Mouse (Mus musculus) heart, embryonic 10.5 days (tissue): ENCODE results near the gene Hist1h2ae. TPM values are rescaled to one million over a fixed set of nuclear protein-coding genes. Genes with fewer than 3 reads are reported as not detected.
"Not testable (repeated sequence)": the region's sequence is repeated elsewhere in the genome, so short reads cannot be mapped to it uniquely, and the experiment has no call there.

Experiments
- DNase-seq: peaks from one replicate; pipeline ENCODE4 v3.0.0-alpha.2; 2017; ENCODE audit warnings: low spot score
- H3K27ac ChIP-seq: fragments of 300-500 bp; sonication (generic); 2 replicates; pipeline ENCODE4 v1.5.1; 2016; ENCODE audit warnings: mild to moderate bottlenecking
- H3K27me3 ChIP-seq: fragments of 300-500 bp; sonication (generic); 2 replicates; pipeline ENCODE4 v1.6.1; 2016; ENCODE audit warnings: mild to moderate bottlenecking; ENCODE audit not compliant: poor library complexity, insufficient read depth, severe bottlenecking
- H3K36me3 ChIP-seq: fragments of 300-500 bp; sonication (generic); 2 replicates; pipeline ENCODE4 v1.6.1; 2016; ENCODE audit warnings: mild to moderate bottlenecking, moderate library complexity
- H3K4me1 ChIP-seq: fragments of 300-500 bp; sonication (generic); 2 replicates; pipeline ENCODE4 v1.6.1; 2016; ENCODE audit warnings: mild to moderate bottlenecking
- H3K4me3 ChIP-seq: fragments of 300-500 bp; sonication (generic); 2 replicates; pipeline ENCODE4 v1.5.1; 2016; ENCODE audit warnings: mild to moderate bottlenecking, moderate library complexity
- H3K9me3 ChIP-seq: fragments of 300-500 bp; sonication (generic); 2 replicates; pipeline ENCODE4 v1.6.1; 2016; ENCODE audit warnings: mild to moderate bottlenecking, moderate library complexity
- WGBS: fragments of 180-500 bp; shearing (Covaris S2); methylation state at CpG from one replicate; pipeline ENCODE4 v1.1.7; 2016; 5-methylcytosine and 5-hydroxymethylcytosine counted together
- polyA plus RNA-seq: library from polyadenylated mRNA; unstranded; fragments of >200 nt; fragmentation: Nextera tagmentation; extraction: Ambion mirVana; gene quantifications from 2 replicates; pipeline ENCODE4 v1.2.1, GENCODE M21; 2016

The Hist1h2ae gene
- polyA plus RNA-seq, 1 experiment from 2014 or later = 49.4 TPM

- Histone ChIP-seq H3K27me3 (no peaks in the 10 kb centered on the region), H3K9me3 (no peaks in the 10 kb centered on the region), H3K27ac (0 out of 2 replicates have a peak overlapping the region, but pooled peaks have one; percentile 12), H3K4me3 (no peak overlapping the region), H3K4me1 (peaks cover 8% of the 10 kb centered on the region; the same call in 1 of the 2 replicates), H3K36me3 (no peaks in the 10 kb centered on the region)
- WGBS = 70% methylated on average over 5 of the region's 5 CpGs
- no peak for DNase-seq
These were observed 22.2 kb upstream of the Hist1h2ae start for GRCm38 (mm10) chr13:23593051-23593770.

- Histone ChIP-seq H3K27me3 (no peaks in the 10 kb centered on the region), H3K4me1 (peaks cover 8% of the 10 kb centered on the region; the same call in 1 of the 2 replicates), H3K27ac (0 out of 2 replicates have a peak overlapping the region, but pooled peaks have one; percentile 12), H3K4me3 (no peak overlapping the region), H3K36me3 (no peaks in the 10 kb centered on the region), H3K9me3 (no peaks in the 10 kb centered on the region)
- no peak for DNase-seq
- 85% methylated on average over 7 of the region's 7 CpGs for WGBS
These were observed 21.6 kb upstream of the Hist1h2ae start for GRCm38 (mm10) chr13:23592614-23593013.

- not testable (repeated sequence) for DNase-seq, H3K9me3 ChIP-seq, H3K27ac ChIP-seq, H3K4me3 ChIP-seq, H3K27me3 ChIP-seq, H3K36me3 ChIP-seq
- WGBS = 73% methylated on average over 7 of the region's 7 CpGs
- H3K4me1 ChIP-seq = peaks cover 11% of the 10 kb centered on the region
These were observed 20.9 kb upstream of the Hist1h2ae start for GRCm38 (mm10) chr13:23591886-23592285.

GRCm38 (mm10) chr13:23591206-23591605, 20.2 kb upstream of the Hist1h2ae start:
- Histone ChIP-seq H3K4me3 (no peak overlapping the region), H3K4me1 (peaks cover 15% of the 10 kb centered on the region), H3K36me3 (no peaks in the 10 kb centered on the region), H3K27me3 (no peaks in the 10 kb centered on the region), H3K27ac (no peak overlapping the region), H3K9me3 (no peaks in the 10 kb centered on the region)
- DNase-seq = no peak
- 89% methylated on average over 7 of the region's 7 CpGs for WGBS

GRCm38 (mm10) chr13:23586940-23587225, 15.9 kb upstream of the Hist1h2ae start:
- 13% methylated on average over 1 of the region's 1 CpGs for WGBS
- no peak for DNase-seq
- Histone ChIP-seq H3K4me1 (peaks cover 15% of the 10 kb centered on the region), H3K4me3 (peak overlapping the region; percentile 59), H3K27me3 (no peaks in the 10 kb centered on the region), H3K27ac (peak overlapping the region; percentile 93), H3K36me3 (no peaks in the 10 kb centered on the region), H3K9me3 (no peaks in the 10 kb centered on the region)

- Histone ChIP-seq H3K4me3 (peak overlapping the region; percentile 59), H3K4me1 (peaks cover 17% of the 10 kb centered on the region), H3K27ac (peak overlapping the region; percentile 93), H3K9me3 (no peaks in the 10 kb centered on the region), H3K36me3 (no peaks in the 10 kb centered on the region), H3K27me3 (no peaks in the 10 kb centered on the region)
- WGBS = 4% methylated on average over 22 of the region's 22 CpGs
- no peak for DNase-seq
These were observed 15.3 kb upstream of the Hist1h2ae start for GRCm38 (mm10) chr13:23586099-23586939.

- Histone ChIP-seq H3K27ac (peak overlapping the region; percentile 93), H3K4me1 (peaks cover 17% of the 10 kb centered on the region), H3K4me3 (peak overlapping the region; percentile 59)
- WGBS = under 1% methylated on average over 28 of the region's 36 CpGs
- H3K36me3 ChIP-seq, H3K27me3 ChIP-seq, H3K9me3 ChIP-seq: not testable (repeated sequence)
- peak; percentile 91 for DNase-seq
These were observed 14.6 kb upstream of the Hist1h2ae start for GRCm38 (mm10) chr13:23585442-23586098.

GRCm38 (mm10) chr13:23585029-23585441, 14.0 kb upstream of the Hist1h2ae start:
- Histone ChIP-seq H3K27ac (peak overlapping the region; percentile 91), H3K9me3 (no peaks in the 10 kb centered on the region), H3K27me3 (no peaks in the 10 kb centered on the region), H3K4me1 (peaks cover 17% of the 10 kb centered on the region), H3K4me3 (peak overlapping the region; percentile 59), H3K36me3 (no peaks in the 10 kb centered on the region)
- under 1% methylated on average over 21 of the region's 21 CpGs for WGBS
- DNase-seq = peak; percentile 81

GRCm38 (mm10) chr13:23584331-23584730, 13.3 kb upstream of the Hist1h2ae start:
- H3K27ac ChIP-seq = peak overlapping the region; percentile 91
- no peaks in the 10 kb centered on the region for H3K27me3 ChIP-seq
- no peaks in the 10 kb centered on the region for H3K9me3 ChIP-seq
- no peak for DNase-seq
- peaks cover 17% of the 10 kb centered on the region for H3K4me1 ChIP-seq
- no peaks in the 10 kb centered on the region for H3K36me3 ChIP-seq
- H3K4me3 ChIP-seq = peak overlapping the region; percentile 59

- H3K27ac ChIP-seq = peak overlapping the region; percentile 81
- no peak overlapping the region for H3K4me3 ChIP-seq
- no peak for DNase-seq
- no peaks in the 10 kb centered on the region for H3K36me3 ChIP-seq
- no peaks in the 10 kb centered on the region for H3K9me3 ChIP-seq
- peaks cover 17% of the 10 kb centered on the region for H3K4me1 ChIP-seq
- H3K27me3 ChIP-seq = no peaks in the 10 kb centered on the region
These were observed 12.5 kb upstream of the Hist1h2ae start for GRCm38 (mm10) chr13:23583387-23584068.

- 10% methylated on average over 6 of the region's 6 CpGs for WGBS
- DNase-seq = no peak
- H3K4me1 ChIP-seq = peaks cover 17% of the 10 kb centered on the region
These were observed 11.4 kb upstream of the Hist1h2ae start for GRCm38 (mm10) chr13:23582219-23583056.

More at GRCm38 (mm10) chr13:23582219-23583056, 11.4 kb upstream of the Hist1h2ae start:
- peak overlapping the region; percentile 58 for H3K4me3 ChIP-seq
- no peaks in the 10 kb centered on the region for H3K36me3 ChIP-seq
- H3K9me3 ChIP-seq = no peaks in the 10 kb centered on the region
- H3K27me3 ChIP-seq = no peaks in the 10 kb centered on the region
- H3K27ac ChIP-seq = peak overlapping the region; percentile 81
